In the genomic region with DNA sequence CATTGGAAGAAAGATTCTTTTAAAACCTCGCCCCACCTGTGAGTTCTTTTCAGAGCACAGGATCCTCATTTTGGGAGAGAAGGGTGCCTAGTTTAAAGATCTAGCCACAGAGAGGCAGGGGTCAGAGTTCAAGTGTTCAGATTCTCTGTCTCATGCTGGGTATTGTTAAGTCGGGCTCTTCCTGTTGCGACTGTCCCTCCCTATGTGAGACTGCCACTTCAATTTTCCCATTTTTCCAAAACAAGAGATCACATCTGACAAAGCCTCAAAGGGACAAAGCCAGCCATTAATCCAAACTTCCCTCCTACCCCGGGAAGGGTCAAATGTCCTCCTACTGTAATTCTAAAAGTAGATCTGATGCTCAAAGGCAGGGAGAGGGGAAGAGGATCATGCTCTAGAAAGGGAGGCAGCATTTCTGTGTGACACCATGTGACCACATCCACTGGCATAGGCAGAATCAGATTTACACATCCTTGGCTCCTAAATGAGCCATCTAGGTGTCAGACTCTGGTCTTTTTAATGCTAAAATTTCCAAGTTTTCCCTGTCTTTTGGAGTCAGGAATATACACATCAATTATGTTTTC, we compare ENCODE assay signal across 15 mouse cellular contexts.
"Had no signal": no experiment of that assay in that cellular context is flagged by ENCODE, and none has a peak within 500 bp of the region (broad histone marks: within the 10 kb centered on the region; RNA-seq: fewer than 3 reads in every experiment).

No protein-coding gene starts in this region.

- H3K36me3 ChIP-seq: kidney, embryonic 15.5 days; liver, embryonic 13.5 days; neural tube, embryonic 12.5 days; neural tube, embryonic 15.5 days had no signal

- H3K4me2 ChIP-seq: kidney, embryonic 15.5 days; liver, embryonic 13.5 days; neural tube, embryonic 12.5 days; neural tube, embryonic 15.5 days had no signal

- H3K4me1 ChIP-seq: kidney, embryonic 15.5 days; liver, embryonic 13.5 days; neural tube, embryonic 12.5 days; neural tube, embryonic 15.5 days had no signal

- H3K27ac ChIP-seq: kidney, embryonic 15.5 days; left cerebral cortex, adult 2 months; liver, embryonic 13.5 days; macrophage; neural tube, embryonic 12.5 days; neural tube, embryonic 15.5 days had no signal

- H3K4me3 ChIP-seq: kidney, embryonic 15.5 days; left cerebral cortex, adult 2 months; liver, embryonic 13.5 days; neural tube, embryonic 12.5 days; neural tube, embryonic 15.5 days had no signal

- DNase-seq: kidney, adult 11 months; kidney, adult 8-10 months; kidney, postnatal 10 days; kidney, postnatal 36 days; layer of hippocampus, postnatal 36 days; liver, embryonic 13.5 days; lung, adult 2 months; thymus, adult 2 months; thymus, postnatal 14 days; thymus, postnatal 4 days had no signal

- H3K27me3 ChIP-seq: kidney, embryonic 15.5 days; liver, embryonic 13.5 days; neural tube, embryonic 12.5 days; neural tube, embryonic 15.5 days had no signal

- H3K9ac ChIP-seq: kidney, embryonic 15.5 days; liver, embryonic 13.5 days; neural tube, embryonic 12.5 days; neural tube, embryonic 15.5 days had no signal

- H3K9me3 ChIP-seq: kidney, embryonic 15.5 days; liver, embryonic 13.5 days; neural tube, embryonic 12.5 days; neural tube, embryonic 15.5 days had no signal
